Mouse (Mus musculus) effector memory CD4-positive, alpha-beta T cell, adult 7 months (primary cell): ENCODE results near the gene St6galnac3. TPM values are rescaled to one million over a fixed set of nuclear protein-coding genes. Genes with fewer than 3 reads are reported as not detected.

Experiments used
- polyA plus RNA-seq: library from polyadenylated mRNA; unstranded; fragments of 100-300 nt; shearing (Covaris generic); gene quantifications from one replicate; pipeline ENCODE4 v1.2.1, GENCODE M21; 2017

The St6galnac3 gene
- 62.8 TPM for polyA plus RNA-seq

GRCm38 (mm10) chr3:153724701-153725668 lies at the start of gene St6galnac3:
Gene St6galnac3 (minus strand): TSS chr3:153725174.

Other genes with a start within 250 kb of the St6galnac3 start
- gene Asb17, start 119.0 kb upstream of the St6galnac3 start, polyA plus RNA-seq: not detected
- gene Msh4, start 181.0 kb upstream of the St6galnac3 start, polyA plus RNA-seq: 0.23 TPM
- gene Rabggtb, start 187.8 kb upstream of the St6galnac3 start, polyA plus RNA-seq: 27.0 TPM
- gene Acadm, start 219.5 kb upstream of the St6galnac3 start, polyA plus RNA-seq: 36.6 TPM
- not detected for gene Slc44a5, start 248.3 kb upstream of the St6galnac3 start, polyA plus RNA-seq